Mouse (Mus musculus): ENCODE results near the gene Cps1. TPM values are rescaled to one million over a fixed set of nuclear protein-coding genes. Genes with fewer than 3 reads are reported as not detected.

Gene Cps1
- total RNA-seq, 1 experiment from 2014 or later = 469 TPM

- no peak for DNase-seq
Measured at GRCm38 (mm10) chr1:67235468-67236217, 112.8 kb downstream of the Cps1 start.

GRCm38 (mm10) chr1:67238446-67238845 is 115.6 kb downstream of the Cps1 start:
- DNase-seq = no peak

DNA sequence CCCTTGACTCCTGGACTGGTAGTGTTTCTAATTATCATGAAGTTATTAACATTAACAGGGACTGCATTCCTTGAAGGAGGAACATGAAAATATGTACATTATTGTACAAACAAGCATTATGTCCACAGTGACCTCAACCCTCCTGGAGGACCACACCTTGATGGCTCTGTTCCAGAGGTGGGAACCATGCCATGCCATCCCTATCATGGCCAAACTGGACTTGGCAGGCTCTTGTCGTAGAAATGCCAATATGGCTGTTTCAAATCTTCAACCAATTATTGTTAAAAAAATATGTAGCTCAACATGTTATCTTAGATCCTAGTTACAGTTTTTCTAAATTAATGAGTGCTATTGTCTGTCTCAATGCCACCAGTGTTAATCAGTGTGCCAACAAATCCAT is 116.1 kb downstream of the Cps1 start:
- no peak for DNase-seq

DNA sequence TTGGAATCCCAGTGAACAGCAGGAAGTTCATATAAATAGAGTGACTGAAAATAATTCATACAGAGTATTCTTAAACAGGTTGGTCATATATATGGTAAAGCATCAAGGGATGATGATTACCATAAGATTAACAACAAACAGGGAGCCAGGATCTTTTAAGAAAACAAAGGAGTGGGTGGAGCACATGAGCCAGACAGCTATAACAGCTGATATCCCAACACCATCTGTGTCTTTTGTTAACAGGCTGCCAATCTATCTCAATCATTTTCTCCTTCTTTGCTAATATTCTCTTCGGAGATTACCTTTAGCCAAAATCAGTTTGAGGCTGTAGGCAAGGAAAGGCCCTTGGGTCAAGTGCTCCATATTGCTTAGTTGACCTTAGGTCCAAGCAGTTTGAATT is 142.4 kb downstream of the Cps1 start:
- DNase-seq = no peak

DNA sequence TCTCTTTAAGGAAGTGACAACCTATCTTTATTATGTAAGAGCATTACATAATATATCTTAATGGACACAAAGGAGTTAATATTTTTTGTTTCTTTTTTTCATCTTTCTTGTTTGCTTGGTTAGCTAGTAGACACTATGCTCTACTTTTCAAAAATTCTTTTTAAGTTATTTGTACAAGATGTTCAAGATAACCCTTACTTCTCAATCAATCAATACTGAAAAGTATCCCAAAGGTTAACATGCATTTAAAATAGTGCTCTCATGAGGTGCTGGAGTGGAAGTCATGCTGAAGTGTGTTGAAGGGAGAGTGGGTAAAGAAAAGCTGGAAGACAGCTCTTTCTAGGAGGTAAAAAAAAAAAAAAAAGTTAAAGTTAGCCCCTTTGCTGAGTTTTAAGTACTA is 145.1 kb downstream of the Cps1 start:
- no peak for DNase-seq

DNA sequence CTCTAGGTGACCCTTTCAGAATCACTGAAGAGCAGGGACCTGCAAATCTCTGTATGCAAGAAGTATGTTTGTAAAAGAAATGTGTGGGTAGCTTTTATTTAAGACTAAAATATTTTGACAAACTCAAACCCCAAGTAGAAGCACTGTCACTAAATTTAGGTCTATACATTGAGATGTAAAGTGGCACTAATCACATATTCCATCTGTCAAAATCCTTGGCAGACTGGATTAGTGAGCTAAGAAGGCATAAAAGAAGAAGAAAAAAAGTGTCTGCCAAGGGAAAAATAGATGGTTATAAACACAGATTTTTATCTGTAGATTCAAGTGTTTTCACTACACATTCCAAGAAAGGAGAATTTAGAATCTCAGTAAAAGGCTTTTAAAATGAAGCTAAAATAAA is 145.6 kb downstream of the Cps1 start:
- no peak for DNase-seq

DNA sequence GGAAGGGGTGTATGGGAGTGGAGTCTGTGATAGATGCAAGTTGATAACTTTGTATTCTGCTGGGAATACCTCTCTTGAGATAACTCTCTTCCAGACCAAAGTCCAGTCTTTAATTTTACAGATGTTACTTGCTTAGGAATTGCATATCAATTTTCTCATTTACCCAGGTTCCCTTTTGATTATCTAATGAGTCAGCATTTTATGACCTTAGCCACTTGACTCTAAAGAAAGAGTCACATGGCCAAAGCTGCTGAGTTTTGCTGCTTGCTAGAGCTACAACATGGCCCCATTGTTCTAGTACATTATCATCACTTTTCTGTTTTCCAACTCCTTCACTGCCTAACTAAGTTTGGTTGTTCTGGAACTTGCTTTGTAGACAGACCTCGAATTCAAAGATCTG is 153.4 kb downstream of the Cps1 start:
- DNase-seq = no peak

Other genes starting within 250 kb of the Cps1 start
- gene Myl1, start 177.6 kb upstream of the Cps1 start, total RNA-seq (2021) = 26.2 and 31.1 TPM in 2 replicates
- gene Lancl1, start 84.2 kb upstream of the Cps1 start, total RNA-seq (2021) = 43.2 and 45.7 TPM in 2 replicates